Mouse (Mus musculus): ENCODE data around the gene 1700028K03Rik. TPM values are rescaled to one million over a fixed set of nuclear protein-coding genes. Genes with fewer than 3 reads are reported as not detected.

The 1700028K03Rik gene
- total RNA-seq, 2 experiments from 2014 or later, result 1.0 to 1.2 TPM

DNA sequence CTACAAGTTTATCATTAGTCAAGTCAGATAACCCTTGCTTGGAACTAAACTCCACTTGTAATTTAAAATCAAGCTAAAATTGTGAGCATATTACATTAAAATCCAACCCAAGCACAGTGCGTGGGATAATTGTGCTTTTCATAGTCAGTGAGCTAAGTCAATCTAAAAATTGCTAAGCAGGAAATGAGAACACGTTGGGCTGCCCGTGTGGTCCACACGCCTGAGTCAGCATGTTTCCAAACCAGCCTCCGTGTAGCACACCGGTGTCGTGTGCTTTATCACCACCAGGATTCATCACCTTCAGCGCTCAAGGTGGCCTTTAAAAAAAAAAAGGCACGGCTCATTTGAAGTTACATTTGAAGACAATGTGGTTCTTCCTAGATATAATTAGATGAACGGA lies 10.2 kb upstream of the 1700028K03Rik start:
- intact Hi-C loops (cut with DNase I), result no loop called here
- DNase-seq (ENCODE audit: extremely low spot score in 1 of 2, low spot score in 2 of 2), result no peak

DNA sequence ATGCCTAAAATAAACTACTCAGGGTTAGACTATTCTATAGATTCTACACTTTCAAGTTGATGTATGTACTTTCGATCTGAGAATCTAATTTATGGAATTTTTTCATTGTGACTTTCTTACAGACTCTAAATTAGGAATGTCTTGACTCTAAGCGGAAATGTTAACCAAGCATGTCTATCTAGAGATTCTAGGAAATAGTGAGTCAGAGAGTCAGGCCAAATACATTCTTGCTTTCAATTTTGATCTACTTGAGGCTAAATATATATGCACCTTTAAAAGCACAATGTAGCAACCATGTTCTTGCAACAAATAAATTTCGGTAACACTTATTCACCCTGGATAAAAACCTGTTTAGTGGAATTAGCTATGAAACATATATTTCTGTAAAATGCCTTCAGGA lies 5.7 kb upstream of the 1700028K03Rik start:
- intact Hi-C loops (cut with DNase I), result no loop called here
- no peak for DNase-seq (ENCODE audit: extremely low spot score in 1 of 2, low spot score in 2 of 2)

DNA sequence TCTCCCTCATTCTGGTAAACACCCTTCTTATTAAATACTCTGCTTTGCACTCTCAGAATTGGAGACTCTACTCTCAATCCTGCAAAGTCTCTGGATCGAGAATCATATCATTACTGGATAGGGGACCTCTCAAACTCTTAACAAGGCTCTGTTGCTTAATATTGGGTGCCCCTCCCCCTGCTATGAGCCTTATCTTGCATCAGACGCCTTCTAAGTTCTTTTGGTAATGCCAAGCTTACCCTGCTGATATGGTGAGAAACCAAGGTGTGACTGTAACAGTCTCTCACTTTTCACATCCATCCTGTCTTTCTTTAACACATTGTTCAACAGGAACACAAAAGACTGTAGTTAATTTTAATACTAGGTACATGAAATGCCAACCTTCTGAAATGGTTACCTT lies 919 bp upstream of the 1700028K03Rik start:
- intact Hi-C loops (cut with DNase I), result no loop called here
- DNase-seq (ENCODE audit: extremely low spot score in 1 of 2, low spot score in 2 of 2), result no peak

- DNase-seq (ENCODE audit: extremely low spot score in 1 of 2, low spot score in 2 of 2), result no peak
- intact Hi-C loops (cut with DNase I), result no loop called here
Observed at GRCm38 (mm10) chr5:107541696-107542095, 7.2 kb downstream of the 1700028K03Rik start.

DNA sequence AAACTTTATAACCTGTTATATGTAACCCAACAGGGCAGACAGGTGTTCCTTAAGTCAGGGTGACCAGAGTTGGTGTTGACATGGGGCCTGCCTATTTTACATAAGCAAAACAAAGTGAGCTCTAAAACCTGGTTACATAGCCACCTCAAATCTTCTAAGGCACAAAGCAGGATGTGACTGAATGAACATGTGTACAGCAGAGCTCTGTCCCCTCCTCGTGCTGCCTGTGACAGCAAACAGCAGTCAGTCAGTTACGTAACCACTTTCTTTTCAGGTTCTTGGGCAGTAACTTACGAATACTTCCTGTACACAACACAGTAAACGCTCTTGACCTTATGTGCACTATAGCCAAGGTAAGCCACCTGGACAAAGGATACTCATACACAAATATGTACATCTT lies 11.4 kb downstream of the 1700028K03Rik start:
- intact Hi-C loops (cut with DNase I), result loop anchor here (2.0 kb wide), 1 partner anchor 33 kb away; no protein-coding TSS in a partner anchor

DNA sequence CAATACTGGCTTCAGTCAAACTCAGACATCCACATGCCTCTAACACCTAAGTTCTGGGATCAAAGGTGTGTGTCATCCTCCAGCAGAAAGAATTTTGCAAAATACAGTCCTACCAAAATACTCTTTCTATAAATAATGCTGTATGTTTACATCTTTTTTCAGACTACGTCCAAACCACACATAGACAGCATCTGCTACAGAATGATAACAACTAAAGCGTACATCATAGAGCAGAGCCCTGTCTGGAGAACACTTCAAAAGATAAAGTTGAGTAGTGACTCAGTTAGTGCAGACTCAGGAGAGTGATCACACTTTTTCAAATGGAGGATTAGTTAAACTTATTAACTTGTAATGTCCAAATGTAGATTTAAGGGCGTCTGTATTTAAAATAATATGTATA lies 13.4 kb downstream of the 1700028K03Rik start:
- DNase-seq (ENCODE audit: extremely low spot score in 1 of 2, low spot score in 2 of 2), result no peak
- intact Hi-C loops (cut with DNase I), result loop anchor here (2.0 kb wide), 1 partner anchor 35 kb away; no protein-coding TSS in a partner anchor

More for the DNA sequence above, 11.4 kb downstream of the 1700028K03Rik start:
- DNase-seq (ENCODE audit: extremely low spot score in 1 of 2, low spot score in 2 of 2), result no peak

GRCm38 (mm10) chr5:107548444-107548843 lies 13.9 kb downstream of the 1700028K03Rik start:
- intact Hi-C loops (cut with DNase I), result no loop called here
- no peak for DNase-seq (ENCODE audit: extremely low spot score in 1 of 2, low spot score in 2 of 2)

GRCm38 (mm10) chr5:107554336-107554735 lies 19.8 kb downstream of the 1700028K03Rik start:
- intact Hi-C loops (cut with DNase I), result no loop called here
- no peak for DNase-seq (ENCODE audit: extremely low spot score in 1 of 2, low spot score in 2 of 2)

DNA sequence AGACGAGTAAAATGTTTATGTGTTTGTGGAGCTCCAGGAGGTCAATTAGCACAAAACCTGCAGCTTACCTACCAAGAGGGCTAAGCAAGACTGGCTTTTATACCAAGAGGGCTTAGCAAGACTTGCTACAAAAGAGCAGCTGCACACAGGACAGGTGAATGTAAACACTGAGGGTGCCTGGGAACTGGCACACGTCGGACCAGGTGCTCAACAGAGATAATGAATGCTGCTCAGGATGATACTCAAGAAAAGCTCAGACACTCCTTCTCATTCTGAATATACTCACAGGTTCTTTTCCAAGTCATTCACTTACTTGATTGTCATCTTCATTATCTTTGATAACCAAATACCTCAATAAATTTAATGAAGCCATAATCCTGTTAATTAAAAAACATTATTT lies 22.5 kb downstream of the 1700028K03Rik start:
- intact Hi-C loops (cut with DNase I), result no loop called here
- no peak for DNase-seq (ENCODE audit: extremely low spot score in 1 of 2, low spot score in 2 of 2)

DNA sequence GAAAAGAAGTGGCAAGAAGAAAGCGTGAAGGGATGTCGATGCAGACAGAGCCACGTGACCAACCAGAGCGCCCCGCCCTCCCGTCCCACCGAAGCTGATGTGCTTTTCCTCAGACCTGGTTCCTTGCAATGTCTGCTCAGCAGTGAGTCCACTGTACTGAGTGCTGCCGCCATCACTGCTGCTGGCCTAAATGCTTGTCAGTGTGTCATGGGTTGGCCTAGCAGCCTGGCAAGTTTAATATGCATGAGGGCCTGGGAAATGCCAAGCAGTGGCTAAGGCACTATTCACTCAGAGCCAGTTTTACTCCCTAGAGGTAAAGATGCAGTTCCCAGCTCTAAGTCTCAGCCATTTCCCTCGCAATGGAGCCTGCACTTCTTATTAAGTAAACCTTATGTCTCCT lies 34.6 kb downstream of the 1700028K03Rik start:
- intact Hi-C loops (cut with DNase I), result no loop called here
- peak in 1 of 2 experiments; percentile 3 for DNase-seq (ENCODE audit: extremely low spot score in 1 of 2, low spot score in 2 of 2)

DNA sequence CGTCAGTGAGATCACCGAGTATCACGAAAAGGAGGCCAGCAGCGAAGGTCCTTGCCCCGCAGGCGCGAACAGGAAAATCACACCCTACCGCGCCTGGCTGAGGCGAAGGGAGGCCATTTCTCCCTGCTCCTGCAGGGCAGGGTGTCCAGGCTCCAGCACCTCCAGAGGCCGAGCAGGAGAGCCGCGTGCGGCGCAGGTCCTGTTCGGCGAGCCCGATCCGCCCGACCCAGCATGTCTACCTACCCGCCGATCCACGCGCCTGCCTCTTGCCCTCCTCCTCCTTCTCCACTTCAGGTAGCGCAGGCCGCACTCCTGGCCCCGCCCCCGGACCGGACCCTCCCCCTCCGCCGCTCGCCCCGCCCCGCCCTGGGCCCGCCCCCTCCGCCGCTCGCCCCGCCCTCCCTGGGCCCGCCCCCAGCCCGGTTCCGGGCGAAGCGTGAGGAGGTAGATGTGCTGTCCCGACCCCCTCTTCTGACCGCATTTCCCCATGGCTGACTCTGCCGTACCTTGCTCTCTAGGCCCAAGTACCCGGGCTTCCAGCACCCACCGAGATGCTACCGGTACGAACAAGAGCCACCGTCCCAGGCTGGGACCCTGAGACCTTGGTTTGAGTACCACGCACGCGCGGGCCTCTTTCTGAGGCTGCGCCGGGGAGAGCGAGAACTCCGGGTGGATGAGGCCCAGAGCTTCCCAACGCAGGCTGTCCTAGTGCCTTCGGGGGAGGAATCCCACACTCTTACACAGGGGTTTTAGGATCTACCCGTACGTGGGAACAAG lies 63.0 kb downstream of the 1700028K03Rik start, which contains the start of the genes Rpap2 and Glmn:
Gene Rpap2, plus strand, starts transcription at position 73 of the 777 bp plus-strand sequence.
Gene Glmn, minus strand, starts transcription at position 588 of the 777 bp plus-strand sequence.
- intact Hi-C loops (cut with DNase I), result no loop called here
- DNase-seq (ENCODE audit: extremely low spot score in 1 of 2, low spot score in 2 of 2), result peak; percentile 73 to 89

- intact Hi-C loops (cut with DNase I), result no loop called here
Observed at GRCm38 (mm10) chr5:107598380-107598779, 63.9 kb downstream of the 1700028K03Rik start.

More at GRCm38 (mm10) chr5:107598380-107598779, 63.9 kb downstream of the 1700028K03Rik start:
- DNase-seq (ENCODE audit: extremely low spot score in 1 of 2, low spot score in 2 of 2), result no peak

Other genes starting within 250 kb of the 1700028K03Rik start
- 1 to 10 TPM; 7.2 to 7.7 TPM for gene Tgfbr3, start 245.1 kb upstream of the 1700028K03Rik start, total RNA-seq (2021)
- 10 to 100 TPM; 11.4 to 11.9 TPM for gene Brdt, start 203.6 kb upstream of the 1700028K03Rik start, total RNA-seq (2021)
- gene Ephx4, start 132.0 kb upstream of the 1700028K03Rik start, total RNA-seq (2021), result 10 to 100 TPM; 47.9 to 48.5 TPM
- under 1 TPM in 1 of 2 experiments, not detected in 1; 0.19 TPM for gene Lpcat2b, start 103.2 kb upstream of the 1700028K03Rik start, total RNA-seq (2021)
- gene Btbd8, start 96.7 kb upstream of the 1700028K03Rik start, total RNA-seq (2021), result 100 to 1,000 TPM; 113 to 116 TPM
- gene Gm42669, start 27.1 kb upstream of the 1700028K03Rik start, total RNA-seq (2021), result under 1 TPM; 0.19 to 0.20 TPM
- gene Rpap2, start 62.7 kb downstream of the 1700028K03Rik start, total RNA-seq (2021), result 10 to 100 TPM; 18.9 to 21.8 TPM
- 10 to 100 TPM; 20.2 to 22.3 TPM for gene Glmn, start 63.2 kb downstream of the 1700028K03Rik start, total RNA-seq (2021)
- not detected for gene Gfi1, start 191.3 kb downstream of the 1700028K03Rik start, total RNA-seq (2021)

All from left cerebral cortex, postnatal 10 days (tissue).